24 mouse cellular contexts compared by ENCODE assay signal in the genomic region with DNA sequence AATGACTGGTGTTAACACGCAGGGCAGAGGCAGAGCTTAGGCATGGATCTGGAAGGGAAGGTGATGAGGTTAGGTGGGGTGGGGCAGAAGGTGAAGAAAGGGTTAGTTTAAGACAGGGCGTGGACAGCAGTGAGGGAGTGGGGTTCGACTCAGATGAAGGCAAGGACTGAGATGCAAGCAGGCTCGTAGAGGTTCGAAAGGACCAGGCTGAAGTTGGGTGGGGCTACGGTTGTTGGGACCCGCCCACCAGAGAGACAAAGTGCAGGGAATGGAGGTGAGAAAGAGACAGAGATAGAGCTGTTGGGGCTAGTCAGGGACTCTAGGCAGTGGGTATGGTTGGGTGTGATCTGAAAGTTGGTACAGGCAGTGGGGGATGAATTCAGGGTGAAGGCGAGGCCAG. TPM values are rescaled to one million over a fixed set of nuclear protein-coding genes. Genes with fewer than 3 reads are reported as not detected.
"Had no signal": no experiment of that assay in that cellular context is flagged by ENCODE, and none has a peak within 500 bp of the region (broad histone marks: within the 10 kb centered on the region; RNA-seq: fewer than 3 reads in every experiment).

No protein-coding gene starts in this region.

- DNase-seq: kidney, adult 2 months; kidney, postnatal 36 days; left cerebral cortex, postnatal 4 days; liver, embryonic 13.5 days; lung, adult 2 months; lung, postnatal 14 days; lung, postnatal 4 days; thymus, adult 2 months; thymus, postnatal 14 days; thymus, postnatal 4 days had no signal

- H3K27ac ChIP-seq: kidney, postnatal 0 days; liver, embryonic 13.5 days; midbrain, embryonic 10.5 days; midbrain, embryonic 13.5 days; neural tube, embryonic 13.5 days; stomach, postnatal 0 days had no signal

- H3K9me3 ChIP-seq: liver, embryonic 13.5 days; midbrain, embryonic 10.5 days; midbrain, embryonic 13.5 days; neural tube, embryonic 13.5 days had no signal

- H3K27me3 ChIP-seq: liver, embryonic 13.5 days; midbrain, embryonic 13.5 days; neural tube, embryonic 13.5 days had no signal

- H3K36me3 ChIP-seq: liver, embryonic 13.5 days had no signal

- H3K4me2 ChIP-seq: liver, embryonic 13.5 days; midbrain, embryonic 13.5 days; neural tube, embryonic 13.5 days had no signal

- H3K4me3 ChIP-seq: liver, embryonic 13.5 days; midbrain, embryonic 10.5 days; midbrain, embryonic 13.5 days; myocyte; neural tube, embryonic 13.5 days had no signal

- H3K9ac ChIP-seq: midbrain, embryonic 13.5 days; neural tube, embryonic 13.5 days had no signal

- ATAC-seq: midbrain, embryonic 13.5 days; midbrain, embryonic 16.5 days had no signal

- H3K4me1 ChIP-seq: midbrain, embryonic 13.5 days had no signal

RNA-seq across cellular contexts. Expression of gene Cpt1c, which starts 12.3 kb away (rescaled TPM):
- total RNA-seq: monocyte, adult 5-6 weeks; neutrophil, adult 5-6 weeks had no signal

RNA-seq across cellular contexts. Expression of gene Tsks, which starts 19.3 kb away (rescaled TPM):
- total RNA-seq: left cerebral cortex, postnatal 4 days; liver, adult 2 months; megakaryocyte progenitor cell, adult 5-6 weeks; monocyte, adult 5-6 weeks; neutrophil, adult 5-6 weeks had no signal
- polyA plus RNA-seq: kidney, embryonic 14.5 days; lung, adult 2 months; myocyte; small intestine, adult 2 months; spleen, adult 2 months had no signal
